ENCODE assay signal across 11 mouse cellular contexts in the genomic region with DNA sequence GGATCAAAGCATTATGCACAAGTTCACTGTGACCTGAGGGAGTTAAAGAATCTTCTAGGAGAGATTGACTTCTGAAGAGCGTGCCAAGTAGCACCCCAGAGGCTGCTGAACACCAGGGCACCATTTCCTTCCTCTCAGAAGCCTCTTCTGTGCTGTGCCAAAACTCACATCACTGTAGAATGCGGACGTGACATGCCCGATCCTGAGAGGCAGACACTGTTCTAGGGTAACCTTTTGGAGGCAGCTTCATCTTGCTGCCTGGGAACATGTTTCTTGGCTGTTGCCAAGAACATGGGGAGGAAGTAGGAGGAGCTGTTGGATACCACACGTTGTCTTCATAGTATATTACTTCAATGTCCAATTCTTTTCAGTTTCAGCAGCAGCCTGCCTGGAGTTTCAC.
A peak's percentile ranks its signal among the peaks of the same experiment; 100 is the strongest.
DNase-seq lines count a peak whose midpoint lies in the region; ATAC-seq and TF ChIP-seq lines count a peak whose summit lies in the region.
"Had no signal": no experiment of that assay in that cellular context is flagged by ENCODE, and none has a peak within 500 bp of the region (broad histone marks: within the 10 kb centered on the region; RNA-seq: fewer than 3 reads in every experiment).

No protein-coding gene starts in this region.

- intact Hi-C loops in left cerebral cortex, postnatal 36 days (cut with DNase I), result loop anchor here (5.0 to 10.0 kb wide), 4 partner anchors 76 to 356 kb away; no protein-coding TSS in a partner anchor

- ATAC-seq in erythroblast, adult 5-6 weeks (replicated peaks; ENCODE audit: low FRiP score, poor library complexity, severe bottlenecking), result no peak

- TF ChIP-seq CTCF in layer of hippocampus, adult 2 months (conservative IDR thresholded peaks at IDR 0.05), result no peak

- peak overlapping the region; percentile 97 for H3K27ac ChIP-seq in layer of hippocampus, adult 2 months
- H3K27ac ChIP-seq: limb, embryonic 13.5 days had no signal

- DNase-seq in adrenal gland, postnatal 14 days, result peak; percentile 42
- DNase-seq in adrenal gland, postnatal 25 days, result no peak
- peak; percentile 30 to 68 for DNase-seq in layer of hippocampus, adult 2 months (ENCODE audit: low spot score in 2 of 2)
- no peak for DNase-seq in layer of hippocampus, postnatal 25 days (ENCODE audit: extremely low spot score in 1 of 2, low spot score in 1 of 2)
- DNase-seq in brain, adult 2 months (ENCODE audit: low read depth, low spot score), result peak; percentile 70
- peak; percentile 47 to 61 for DNase-seq in left cerebral cortex, postnatal 36 days (ENCODE audit: low spot score in 2 of 2)
- no peak for DNase-seq in retina, embryonic 14.5 days (ENCODE audit: low spot score)
- DNase-seq: kidney, adult 2 months had no signal

- H3K4me3 ChIP-seq in layer of hippocampus, adult 2 months, result no peak overlapping the region
- H3K4me3 ChIP-seq: limb, embryonic 13.5 days; megakaryocyte, embryonic 14.5 days had no signal

Comparison
In these comparisons a context has a peak if more than half of its experiments do, and no peak if none do; other contexts are left out.
1. DNase-seq: peak in adrenal gland, postnatal 14 days (single experiment), layer of hippocampus, adult 2 months (2 of 2), brain, adult 2 months (single experiment) and left cerebral cortex, postnatal 36 days (2 of 2); none in adrenal gland, postnatal 25 days (single experiment), layer of hippocampus, postnatal 25 days (0 of 2) and retina, embryonic 14.5 days (single experiment).